Mouse (Mus musculus): ENCODE results near the gene Eapp. TPM values are rescaled to one million over a fixed set of nuclear protein-coding genes. Genes with fewer than 3 reads are reported as not detected.

Eapp gene
- polyA plus RNA-seq, 1 experiment from 2014 or later = 61.8 TPM

DNA sequence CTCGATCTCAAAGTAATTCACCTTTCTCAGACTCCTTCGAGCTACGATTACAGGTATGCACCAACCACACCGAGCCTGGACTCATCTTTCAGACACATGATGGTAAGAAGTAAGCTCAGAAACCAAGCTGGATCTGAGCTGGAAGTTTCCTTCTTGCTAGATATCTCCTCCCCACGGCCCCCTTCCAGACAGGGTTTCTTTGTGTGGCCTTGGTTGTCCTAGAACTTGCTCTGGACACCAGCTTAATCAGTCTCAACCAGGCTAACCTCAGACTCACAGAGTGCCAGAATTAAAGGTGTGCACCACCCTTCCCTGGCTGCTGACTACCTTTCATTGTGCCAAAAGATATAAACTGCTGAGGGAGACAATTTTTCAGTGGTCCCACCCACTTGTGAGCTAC, 37.7 kb downstream of the Eapp start:
- no peak for ATAC-seq (ENCODE audit: low read depth)
- no peak overlapping the region for H3K9ac ChIP-seq (ENCODE audit: low read length)
- WGBS = 93% methylated on average over 5 of the region's 5 CpGs
- H3K4me3 ChIP-seq (ENCODE audit: low read length) = no peak overlapping the region
- no peaks in the 10 kb centered on the region for H3K27me3 ChIP-seq (ENCODE audit: control insufficient read depth, insufficient read depth, low read depth, low read length)
- H3K4me2 ChIP-seq (ENCODE audit: low read depth, low read length) = no peak overlapping the region
- no peaks in the 10 kb centered on the region for H3K36me3 ChIP-seq (ENCODE audit: control insufficient read depth, insufficient read depth, low read length)
- no peak overlapping the region for H3K27ac ChIP-seq (ENCODE audit: low read length)
- H3K9me3 ChIP-seq (ENCODE audit: control insufficient read depth, low read length) = no peaks in the 10 kb centered on the region
- peaks cover 17% of the 10 kb centered on the region for H3K4me1 ChIP-seq (replicated peaks; ENCODE audit: control insufficient read depth, insufficient read depth, low read length)

DNA sequence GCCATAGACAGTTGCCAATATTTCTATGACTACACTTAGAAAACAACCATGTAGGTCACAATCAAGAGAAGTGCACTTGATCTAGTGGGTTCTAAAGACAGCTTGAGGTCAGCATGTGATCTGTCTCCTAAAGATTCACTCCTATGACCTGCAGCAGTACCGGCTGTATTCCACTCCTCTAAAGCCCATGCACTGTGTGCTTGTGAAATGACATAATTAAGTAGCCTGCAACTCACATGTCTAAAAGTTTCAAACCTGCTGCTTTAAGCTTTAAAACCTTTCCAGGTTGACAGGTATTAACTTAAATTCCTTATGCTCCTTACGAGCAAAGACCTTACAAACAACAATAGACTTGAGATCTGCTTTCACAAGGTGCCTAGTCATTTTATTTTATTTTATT, 38.5 kb downstream of the Eapp start:
- Histone ChIP-seq H3K4me2 (ENCODE audit: low read depth, low read length) (peak overlapping the region; percentile 94), H3K27me3 (ENCODE audit: control insufficient read depth, insufficient read depth, low read depth, low read length) (no peaks in the 10 kb centered on the region), H3K4me3 (ENCODE audit: low read length) (peak overlapping the region; percentile 82), H3K27ac (ENCODE audit: low read length) (no peak overlapping the region), H3K4me1 (replicated peaks; ENCODE audit: control insufficient read depth, insufficient read depth, low read length) (peaks cover 21% of the 10 kb centered on the region), H3K9me3 (ENCODE audit: control insufficient read depth, low read length) (no peaks in the 10 kb centered on the region), H3K36me3 (ENCODE audit: control insufficient read depth, insufficient read depth, low read length) (no peaks in the 10 kb centered on the region), H3K9ac (ENCODE audit: low read length) (no peak overlapping the region)
- ATAC-seq (ENCODE audit: low read depth) = no peak
- 53% methylated on average over 2 of the region's 2 CpGs for WGBS

GRCm38 (mm10) chr12:54656396-54657171, 39.1 kb downstream of the Eapp start, which contains the start of gene Sptssa:
Gene Sptssa, minus strand, starts transcription at chr12:54656573.
- H3K27me3 ChIP-seq (ENCODE audit: control insufficient read depth, insufficient read depth, low read depth, low read length) = no peaks in the 10 kb centered on the region
- peaks cover 25% of the 10 kb centered on the region for H3K4me1 ChIP-seq (replicated peaks; ENCODE audit: control insufficient read depth, insufficient read depth, low read length)
- H3K9me3 ChIP-seq (ENCODE audit: control insufficient read depth, low read length) = no peaks in the 10 kb centered on the region
- H3K36me3 ChIP-seq (ENCODE audit: control insufficient read depth, insufficient read depth, low read length) = no peaks in the 10 kb centered on the region
- peak within 1 kb of the TSS; percentile 87 for H3K9ac ChIP-seq (ENCODE audit: low read length)
- 8% methylated on average over 50 of the region's 53 CpGs for WGBS
- peak within 1 kb of the TSS; percentile 74 for H3K27ac ChIP-seq (ENCODE audit: low read length)
- H3K4me2 ChIP-seq (ENCODE audit: low read depth, low read length) = peak within 1 kb of the TSS; percentile 94
- peak within 1 kb of the TSS; percentile 82 for H3K4me3 ChIP-seq (ENCODE audit: low read length)
- ATAC-seq (ENCODE audit: low read depth) = peak; percentile 100

- no peaks in the 10 kb centered on the region for H3K27me3 ChIP-seq (ENCODE audit: control insufficient read depth, insufficient read depth, low read depth, low read length)
- H3K9ac ChIP-seq (ENCODE audit: low read length) = peak overlapping the region; percentile 87
- H3K9me3 ChIP-seq (ENCODE audit: control insufficient read depth, low read length) = no peaks in the 10 kb centered on the region
- peak overlapping the region; percentile 94 for H3K4me2 ChIP-seq (ENCODE audit: low read depth, low read length)
- ATAC-seq (ENCODE audit: low read depth) = no peak
- under 1% methylated on average over 21 of the region's 22 CpGs for WGBS
- peaks cover 25% of the 10 kb centered on the region for H3K4me1 ChIP-seq (replicated peaks; ENCODE audit: control insufficient read depth, insufficient read depth, low read length)
- no peaks in the 10 kb centered on the region for H3K36me3 ChIP-seq (ENCODE audit: control insufficient read depth, insufficient read depth, low read length)
- peak overlapping the region; percentile 82 for H3K4me3 ChIP-seq (ENCODE audit: low read length)
- H3K27ac ChIP-seq (ENCODE audit: low read length) = peak overlapping the region; percentile 67
These were observed 39.7 kb downstream of the Eapp start for GRCm38 (mm10) chr12:54656039-54656395.

GRCm38 (mm10) chr12:54655292-54656038, 40.2 kb downstream of the Eapp start:
- Histone ChIP-seq H3K4me3 (ENCODE audit: low read length) (peak overlapping the region; percentile 82), H3K36me3 (ENCODE audit: control insufficient read depth, insufficient read depth, low read length) (0 out of 2 replicates have a peak, but pooled peaks cover under 1% of the 10 kb centered on the region), H3K4me1 (replicated peaks; ENCODE audit: control insufficient read depth, insufficient read depth, low read length) (peaks cover 25% of the 10 kb centered on the region), H3K9me3 (ENCODE audit: control insufficient read depth, low read length) (no peaks in the 10 kb centered on the region), H3K9ac (ENCODE audit: low read length) (peak overlapping the region; percentile 87), H3K27me3 (ENCODE audit: control insufficient read depth, insufficient read depth, low read depth, low read length) (no peaks in the 10 kb centered on the region), H3K4me2 (ENCODE audit: low read depth, low read length) (peak overlapping the region; percentile 94), H3K27ac (ENCODE audit: low read length) (peak overlapping the region; percentile 67)
- 14% methylated on average over 16 of the region's 16 CpGs for WGBS
- ATAC-seq (ENCODE audit: low read depth) = no peak

- H3K27ac ChIP-seq (ENCODE audit: low read length) = no peak overlapping the region
- peak overlapping the region; percentile 94 for H3K4me2 ChIP-seq (ENCODE audit: low read depth, low read length)
- 63% methylated on average over 1 of the region's 1 CpGs for WGBS
- H3K9ac ChIP-seq (ENCODE audit: low read length) = no peak overlapping the region
- H3K27me3 ChIP-seq (ENCODE audit: control insufficient read depth, insufficient read depth, low read depth, low read length) = no peaks in the 10 kb centered on the region
- H3K9me3 ChIP-seq (ENCODE audit: control insufficient read depth, low read length) = no peaks in the 10 kb centered on the region
- no peak for ATAC-seq (ENCODE audit: low read depth)
- peaks cover 25% of the 10 kb centered on the region for H3K4me1 ChIP-seq (replicated peaks; ENCODE audit: control insufficient read depth, insufficient read depth, low read length)
- peaks cover 3% of the 10 kb centered on the region; the same call in 1 of the 2 replicates for H3K36me3 ChIP-seq (ENCODE audit: control insufficient read depth, insufficient read depth, low read length)
- H3K4me3 ChIP-seq (ENCODE audit: low read length) = peak overlapping the region; percentile 10; the same call in 1 of the 2 replicates
These were observed 41.0 kb downstream of the Eapp start for GRCm38 (mm10) chr12:54654741-54655140.

DNA sequence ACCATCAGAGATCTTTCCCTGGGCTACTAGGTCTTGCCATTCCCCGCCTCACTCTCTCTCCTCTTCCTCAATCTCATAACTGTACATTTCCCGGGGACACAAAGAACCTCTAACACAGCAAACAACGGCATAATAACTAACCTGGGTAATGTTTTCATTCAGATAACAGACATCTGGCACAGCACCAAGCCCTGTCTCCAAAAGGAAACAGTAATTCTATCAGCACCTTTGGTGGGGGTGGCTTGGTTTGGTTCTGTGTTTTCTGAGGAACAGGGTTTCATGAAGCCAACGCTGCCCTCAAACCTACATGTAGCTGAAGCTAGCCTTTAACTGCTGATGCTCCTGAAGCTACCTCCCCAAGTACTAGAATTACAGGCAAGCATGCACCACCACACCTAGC, 41.6 kb downstream of the Eapp start:
- peaks cover 25% of the 10 kb centered on the region for H3K4me1 ChIP-seq (replicated peaks; ENCODE audit: control insufficient read depth, insufficient read depth, low read length)
- ATAC-seq (ENCODE audit: low read depth) = no peak
- no peaks in the 10 kb centered on the region for H3K27me3 ChIP-seq (ENCODE audit: control insufficient read depth, insufficient read depth, low read depth, low read length)
- no peaks in the 10 kb centered on the region for H3K9me3 ChIP-seq (ENCODE audit: control insufficient read depth, low read length)
- H3K36me3 ChIP-seq (ENCODE audit: control insufficient read depth, insufficient read depth, low read length) = peaks cover 3% of the 10 kb centered on the region; the same call in 1 of the 2 replicates
- 40% methylated on average over 4 of the region's 4 CpGs for WGBS
- H3K27ac ChIP-seq (ENCODE audit: low read length) = peak overlapping the region; percentile 1; the same call in 1 of the 2 replicates
- H3K4me2 ChIP-seq (ENCODE audit: low read depth, low read length) = peak overlapping the region; percentile 94
- H3K4me3 ChIP-seq (ENCODE audit: low read length) = no peak overlapping the region
- H3K9ac ChIP-seq (ENCODE audit: low read length) = no peak overlapping the region

DNA sequence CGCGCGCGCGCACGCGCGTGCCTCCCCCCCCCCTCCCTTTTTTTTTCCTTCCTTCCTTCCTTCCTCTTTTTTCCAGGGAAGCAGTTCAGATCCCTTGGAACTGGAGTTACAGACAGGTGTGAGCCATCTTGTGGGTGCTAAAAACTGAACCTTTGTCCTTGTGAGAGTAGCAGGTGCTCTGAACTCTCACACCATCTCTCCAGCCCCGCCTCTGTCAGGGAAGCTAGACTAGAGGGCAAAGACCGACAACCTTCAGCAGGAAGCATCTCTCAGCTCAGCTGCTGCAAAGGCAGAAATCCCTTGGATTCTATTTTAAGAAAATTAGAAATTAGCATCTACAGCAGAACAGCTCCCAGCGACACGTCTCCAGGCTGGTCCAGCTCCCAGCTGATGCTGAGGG, 43.4 kb downstream of the Eapp start:
- no peak overlapping the region; the same call in 1 of the 2 replicates for H3K4me3 ChIP-seq (ENCODE audit: low read length)
- no peaks in the 10 kb centered on the region for H3K27me3 ChIP-seq (ENCODE audit: control insufficient read depth, insufficient read depth, low read depth, low read length)
- H3K27ac ChIP-seq (ENCODE audit: low read length) = 0 out of 2 replicates have a peak overlapping the region, but pooled peaks have one; percentile 8
- H3K4me1 ChIP-seq (replicated peaks; ENCODE audit: control insufficient read depth, insufficient read depth, low read length) = peaks cover 25% of the 10 kb centered on the region
- peak overlapping the region; percentile 35 for H3K4me2 ChIP-seq (ENCODE audit: low read depth, low read length)
- H3K9me3 ChIP-seq (ENCODE audit: control insufficient read depth, low read length) = no peaks in the 10 kb centered on the region
- WGBS = 81% methylated on average over 12 of the region's 12 CpGs
- no peak overlapping the region for H3K9ac ChIP-seq (ENCODE audit: low read length)
- no peak for ATAC-seq (ENCODE audit: low read depth)
- peaks cover 3% of the 10 kb centered on the region; the same call in 1 of the 2 replicates for H3K36me3 ChIP-seq (ENCODE audit: control insufficient read depth, insufficient read depth, low read length)

DNA sequence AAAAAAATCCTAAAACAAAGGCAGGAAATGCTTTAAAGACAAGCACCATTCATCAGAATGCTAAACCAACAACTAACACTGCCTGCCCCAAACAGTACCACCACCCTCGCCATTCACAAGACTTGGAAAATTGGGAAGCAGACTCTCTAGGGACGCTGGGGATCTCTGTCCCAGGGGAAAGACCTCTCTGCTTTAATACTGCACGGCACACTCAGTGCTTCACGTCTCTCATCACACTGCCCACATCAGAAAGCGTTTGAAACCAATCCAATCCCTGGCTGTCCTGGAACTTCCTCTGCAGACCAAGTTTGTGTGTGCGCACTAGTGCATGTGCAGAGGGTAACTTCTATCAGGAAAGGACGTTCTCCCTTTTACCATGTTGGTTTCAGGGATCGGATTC, 43.9 kb downstream of the Eapp start:
- H3K4me1 ChIP-seq (replicated peaks; ENCODE audit: control insufficient read depth, insufficient read depth, low read length) = peaks cover 25% of the 10 kb centered on the region
- H3K27ac ChIP-seq (ENCODE audit: low read length) = no peak overlapping the region
- no peak for ATAC-seq (ENCODE audit: low read depth)
- peak overlapping the region; percentile 35; the same call in 1 of the 2 replicates for H3K4me2 ChIP-seq (ENCODE audit: low read depth, low read length)
- H3K36me3 ChIP-seq (ENCODE audit: control insufficient read depth, insufficient read depth, low read length) = peaks cover 3% of the 10 kb centered on the region; the same call in 1 of the 2 replicates
- no peak overlapping the region for H3K9ac ChIP-seq (ENCODE audit: low read length)
- 44% methylated on average over 8 of the region's 8 CpGs for WGBS
- no peaks in the 10 kb centered on the region for H3K27me3 ChIP-seq (ENCODE audit: control insufficient read depth, insufficient read depth, low read depth, low read length)
- H3K9me3 ChIP-seq (ENCODE audit: control insufficient read depth, low read length) = no peaks in the 10 kb centered on the region
- no peak overlapping the region; the same call in 1 of the 2 replicates for H3K4me3 ChIP-seq (ENCODE audit: low read length)

Data from lung, embryonic 16.5 days (tissue).